Mouse (Mus musculus): ENCODE measurements around the gene Cabp4. TPM values are rescaled to one million over a fixed set of nuclear protein-coding genes. Genes with fewer than 3 reads are reported as not detected.

Gene Cabp4
- total RNA-seq, 4 experiments from 2014 or later = 0.17 to 0.37 (median 0.34) TPM; not detected in 1

- no peak for DNase-seq (ENCODE audit: low spot score in 2 of 2)
Measured at GRCm38 (mm10) chr19:4102626-4103025, 41.2 kb downstream of the Cabp4 start.

GRCm38 (mm10) chr19:4102049-4102448 is 41.8 kb downstream of the Cabp4 start:
- DNase-seq (ENCODE audit: low spot score in 2 of 2) = no peak

GRCm38 (mm10) chr19:4101466-4101865 is 42.4 kb downstream of the Cabp4 start:
- no peak for DNase-seq (ENCODE audit: low spot score in 2 of 2)

GRCm38 (mm10) chr19:4100718-4101261 is 43.0 kb downstream of the Cabp4 start:
- peak in 1 of 2 experiments; percentile 64 for DNase-seq (ENCODE audit: low spot score in 2 of 2)

- no peak for DNase-seq (ENCODE audit: low spot score in 2 of 2)
Measured at GRCm38 (mm10) chr19:4099837-4100717, 43.8 kb downstream of the Cabp4 start, which contains the start of gene Pitpnm1. Gene Pitpnm1, plus strand, starts transcription at chr19:4099998.

GRCm38 (mm10) chr19:4099056-4099455 is 44.8 kb downstream of the Cabp4 start:
- peak; percentile 78 to 81 for DNase-seq (ENCODE audit: low spot score in 2 of 2)

- DNase-seq (ENCODE audit: low spot score in 2 of 2) = no peak
Measured at GRCm38 (mm10) chr19:4098426-4098825, 45.4 kb downstream of the Cabp4 start.

- no peak for DNase-seq (ENCODE audit: low spot score in 2 of 2)
Measured at GRCm38 (mm10) chr19:4097441-4097825, 46.4 kb downstream of the Cabp4 start.

- DNase-seq (ENCODE audit: low spot score in 2 of 2) = peak; percentile 99 to 100
Measured at GRCm38 (mm10) chr19:4096642-4097440, 47.0 kb downstream of the Cabp4 start, which contains the start of gene Cdk2ap2. Gene Cdk2ap2, plus strand, starts transcription at chr19:4097182.

- DNase-seq (ENCODE audit: low spot score in 2 of 2) = no peak
Measured at GRCm38 (mm10) chr19:4095802-4096201, 48.0 kb downstream of the Cabp4 start.

GRCm38 (mm10) chr19:4094774-4095303 is 49.0 kb downstream of the Cabp4 start:
- DNase-seq (ENCODE audit: low spot score in 2 of 2) = no peak

GRCm38 (mm10) chr19:4094348-4094747 is 49.5 kb downstream of the Cabp4 start:
- no peak for DNase-seq (ENCODE audit: low spot score in 2 of 2)

- DNase-seq (ENCODE audit: low spot score in 2 of 2) = no peak
Measured at GRCm38 (mm10) chr19:4093772-4094171, 50.1 kb downstream of the Cabp4 start.

GRCm38 (mm10) chr19:4092750-4093149 is 51.1 kb downstream of the Cabp4 start:
- no peak for DNase-seq (ENCODE audit: low spot score in 2 of 2)

GRCm38 (mm10) chr19:4091383-4091782 is 52.5 kb downstream of the Cabp4 start:
- no peak for DNase-seq (ENCODE audit: low spot score in 2 of 2)

- DNase-seq (ENCODE audit: low spot score in 2 of 2) = no peak
Measured at GRCm38 (mm10) chr19:4090446-4090845, 53.4 kb downstream of the Cabp4 start.

GRCm38 (mm10) chr19:4089128-4089527 is 54.7 kb downstream of the Cabp4 start:
- DNase-seq (ENCODE audit: low spot score in 2 of 2) = no peak

GRCm38 (mm10) chr19:4088146-4088545 is 55.7 kb downstream of the Cabp4 start:
- no peak for DNase-seq (ENCODE audit: low spot score in 2 of 2)

- DNase-seq (ENCODE audit: low spot score in 2 of 2) = no peak
Measured at GRCm38 (mm10) chr19:4087090-4087489, 56.7 kb downstream of the Cabp4 start.

- DNase-seq (ENCODE audit: low spot score in 2 of 2) = no peak
Measured at GRCm38 (mm10) chr19:4086156-4086555, 57.7 kb downstream of the Cabp4 start.
